Mouse (Mus musculus): ENCODE measurements around the gene Stx5a. TPM values are rescaled to one million over a fixed set of nuclear protein-coding genes. Genes with fewer than 3 reads are reported as not detected.
A peak's percentile ranks its signal among the peaks of the same experiment; 100 is the strongest.

Gene Stx5a
- 36.3 and 37.5 TPM in 2 replicates for polyA plus RNA-seq (2015; fragmentation: Nextera tagmentation; extraction: Ambion mirVana)

GRCm38 (mm10) chr19:8741243-8741869 is at the start of gene Stx5a:
TSS of gene Stx5a (plus strand) at chr19:8741413.
- peaks cover 16% of the 10 kb centered on the region for H3K4me1 ChIP-seq (ENCODE audit: insufficient read depth)
- peak within 1 kb of the TSS; percentile 92 for H3K4me2 ChIP-seq (ENCODE audit: low read depth, low read length)
- ATAC-seq (peak; percentile 97), DNase-seq (peak; percentile 95)
- peak; percentile 78; the same call in 1 of the 2 replicates for TF ChIP-seq EP300 (IDR thresholded peaks at IDR 0.05; ENCODE audit: low read depth)
- 0 out of 2 replicates have a peak, but pooled peaks have one; percentile 15 for TF ChIP-seq CTCF (IDR thresholded peaks at IDR 0.05; ENCODE audit: low read depth)
- peaks cover 58% of the 10 kb centered on the region for H3K36me3 ChIP-seq (replicated peaks; ENCODE audit: insufficient read depth, low read length)
- no peaks in the 10 kb centered on the region for H3K27me3 ChIP-seq (ENCODE audit: insufficient read depth, low read length)
- H3K4me3 ChIP-seq (ENCODE audit: low read depth, low read length), result peak within 1 kb of the TSS; percentile 70
- WGBS (ENCODE audit: insufficient replicate concordance), result under 1% methylated on average over 36 of the region's 36 CpGs
- peak within 1 kb of the TSS; percentile 92 for H3K27ac ChIP-seq (ENCODE audit: low read depth)
- no peaks in the 10 kb centered on the region for H3K9me3 ChIP-seq (ENCODE audit: low read length)
- peak within 1 kb of the TSS; percentile 84 for H3K9ac ChIP-seq (replicated peaks)

- H3K4me2 ChIP-seq (ENCODE audit: low read depth, low read length), result no peak overlapping the region
- no peak overlapping the region for H3K4me3 ChIP-seq (ENCODE audit: low read depth, low read length)
- 64% methylated on average over 9 of the region's 9 CpGs for WGBS (ENCODE audit: insufficient replicate concordance)
- ATAC-seq, result no peak
- no peaks in the 10 kb centered on the region for H3K9me3 ChIP-seq (ENCODE audit: low read length)
- no peak for DNase-seq
- H3K27ac ChIP-seq (ENCODE audit: low read depth), result no peak overlapping the region
- peaks cover 5% of the 10 kb centered on the region for H3K4me1 ChIP-seq (ENCODE audit: insufficient read depth)
- no peaks in the 10 kb centered on the region for H3K36me3 ChIP-seq (replicated peaks; ENCODE audit: insufficient read depth, low read length)
- TF ChIP-seq EP300 (IDR thresholded peaks at IDR 0.05; ENCODE audit: low read depth) (no peak), CTCF (IDR thresholded peaks at IDR 0.05; ENCODE audit: low read depth) (no peak)
- no peaks in the 10 kb centered on the region for H3K27me3 ChIP-seq (ENCODE audit: insufficient read depth, low read length)
- no peak overlapping the region for H3K9ac ChIP-seq (replicated peaks)
Observed at GRCm38 (mm10) chr19:8691871-8692539, 49.2 kb upstream of the Stx5a start.

- ATAC-seq (no peak), DNase-seq (no peak)
- peaks cover 5% of the 10 kb centered on the region for H3K4me1 ChIP-seq (ENCODE audit: insufficient read depth)
- no peaks in the 10 kb centered on the region for H3K27me3 ChIP-seq (ENCODE audit: insufficient read depth, low read length)
- H3K4me2 ChIP-seq (ENCODE audit: low read depth, low read length), result no peak overlapping the region
- no peak for TF ChIP-seq CTCF (IDR thresholded peaks at IDR 0.05; ENCODE audit: low read depth)
- no peak for TF ChIP-seq EP300 (IDR thresholded peaks at IDR 0.05; ENCODE audit: low read depth)
- H3K36me3 ChIP-seq (replicated peaks; ENCODE audit: insufficient read depth, low read length), result no peaks in the 10 kb centered on the region
- H3K4me3 ChIP-seq (ENCODE audit: low read depth, low read length), result no peak overlapping the region
- H3K9me3 ChIP-seq (ENCODE audit: low read length), result no peaks in the 10 kb centered on the region
- H3K9ac ChIP-seq (replicated peaks), result no peak overlapping the region
- WGBS (ENCODE audit: insufficient replicate concordance), result 74% methylated on average over 5 of the region's 5 CpGs
- H3K27ac ChIP-seq (ENCODE audit: low read depth), result no peak overlapping the region
Observed at GRCm38 (mm10) chr19:8692740-8693139, 48.5 kb upstream of the Stx5a start.

- no peak for TF ChIP-seq EP300 (IDR thresholded peaks at IDR 0.05; ENCODE audit: low read depth)
- TF ChIP-seq CTCF (IDR thresholded peaks at IDR 0.05; ENCODE audit: low read depth), result peak; percentile 69
- H3K9ac ChIP-seq (replicated peaks), result no peak overlapping the region
- peak; percentile 66 for ATAC-seq
- no peaks in the 10 kb centered on the region for H3K36me3 ChIP-seq (replicated peaks; ENCODE audit: insufficient read depth, low read length)
- peak overlapping the region; percentile 14; the same call in 1 of the 2 replicates for H3K4me2 ChIP-seq (ENCODE audit: low read depth, low read length)
- peak; percentile 71 for DNase-seq
- H3K27ac ChIP-seq (ENCODE audit: low read depth), result no peak overlapping the region
- no peaks in the 10 kb centered on the region for H3K9me3 ChIP-seq (ENCODE audit: low read length)
- no peaks in the 10 kb centered on the region for H3K27me3 ChIP-seq (ENCODE audit: insufficient read depth, low read length)
- H3K4me3 ChIP-seq (ENCODE audit: low read depth, low read length), result no peak overlapping the region
- WGBS (ENCODE audit: insufficient replicate concordance), result 27% methylated on average over 6 of the region's 6 CpGs
- H3K4me1 ChIP-seq (ENCODE audit: insufficient read depth), result peaks cover 5% of the 10 kb centered on the region
Observed at GRCm38 (mm10) chr19:8695330-8695729, 45.9 kb upstream of the Stx5a start.

- DNase-seq, result no peak
- 77% methylated on average over 8 of the region's 9 CpGs for WGBS (ENCODE audit: insufficient replicate concordance)
Observed at GRCm38 (mm10) chr19:8699652-8700051, 41.6 kb upstream of the Stx5a start.

GRCm38 (mm10) chr19:8702458-8702857 is 38.8 kb upstream of the Stx5a start:
- 0 out of 2 replicates have a peak, but pooled peaks have one; percentile 10 for TF ChIP-seq CTCF (IDR thresholded peaks at IDR 0.05; ENCODE audit: low read depth)
- TF ChIP-seq EP300 (IDR thresholded peaks at IDR 0.05; ENCODE audit: low read depth), result peak; percentile 47; the same call in 1 of the 2 replicates
- Histone ChIP-seq H3K9me3 (ENCODE audit: low read length) (no peaks in the 10 kb centered on the region), H3K27ac (ENCODE audit: low read depth) (no peak overlapping the region), H3K36me3 (replicated peaks; ENCODE audit: insufficient read depth, low read length) (peaks cover 9% of the 10 kb centered on the region), H3K4me2 (ENCODE audit: low read depth, low read length) (no peak overlapping the region), H3K4me3 (ENCODE audit: low read depth, low read length) (no peak overlapping the region), H3K27me3 (ENCODE audit: insufficient read depth, low read length) (no peaks in the 10 kb centered on the region), H3K9ac (replicated peaks) (no peak overlapping the region), H3K4me1 (ENCODE audit: insufficient read depth) (0 out of 2 replicates have a peak, but pooled peaks cover 2% of the 10 kb centered on the region)
- WGBS (ENCODE audit: insufficient replicate concordance), result 36% methylated on average over 3 of the region's 3 CpGs
- ATAC-seq (no peak), DNase-seq (no peak)

More at GRCm38 (mm10) chr19:8699652-8700051, 41.6 kb upstream of the Stx5a start:
- no peaks in the 10 kb centered on the region for H3K36me3 ChIP-seq (replicated peaks; ENCODE audit: insufficient read depth, low read length)
- no peak overlapping the region for H3K27ac ChIP-seq (ENCODE audit: low read depth)
- H3K4me3 ChIP-seq (ENCODE audit: low read depth, low read length), result no peak overlapping the region
- no peak overlapping the region for H3K9ac ChIP-seq (replicated peaks)
- ATAC-seq, result no peak
- H3K27me3 ChIP-seq (ENCODE audit: insufficient read depth, low read length), result no peaks in the 10 kb centered on the region
- no peak overlapping the region for H3K4me2 ChIP-seq (ENCODE audit: low read depth, low read length)
- TF ChIP-seq CTCF (IDR thresholded peaks at IDR 0.05; ENCODE audit: low read depth) (0 out of 2 replicates have a peak, but pooled peaks have one; percentile 23), EP300 (IDR thresholded peaks at IDR 0.05; ENCODE audit: low read depth) (no peak)
- no peaks in the 10 kb centered on the region for H3K9me3 ChIP-seq (ENCODE audit: low read length)
- peaks cover 5% of the 10 kb centered on the region for H3K4me1 ChIP-seq (ENCODE audit: insufficient read depth)

Data from liver, postnatal 0 days (tissue).